Mouse (Mus musculus): ENCODE measurements at regions not wholly inside any gene's neighbourhood (a gene's known extent, or its start where the extent isn't known, plus 50 kb on each side); places are given as distances from the start of the nearest gene placed in this dataset.
"Not testable (repeated sequence)": the region's sequence is repeated elsewhere in the genome, so short reads cannot be mapped to it uniquely, and the experiment has no call there.

DNA sequence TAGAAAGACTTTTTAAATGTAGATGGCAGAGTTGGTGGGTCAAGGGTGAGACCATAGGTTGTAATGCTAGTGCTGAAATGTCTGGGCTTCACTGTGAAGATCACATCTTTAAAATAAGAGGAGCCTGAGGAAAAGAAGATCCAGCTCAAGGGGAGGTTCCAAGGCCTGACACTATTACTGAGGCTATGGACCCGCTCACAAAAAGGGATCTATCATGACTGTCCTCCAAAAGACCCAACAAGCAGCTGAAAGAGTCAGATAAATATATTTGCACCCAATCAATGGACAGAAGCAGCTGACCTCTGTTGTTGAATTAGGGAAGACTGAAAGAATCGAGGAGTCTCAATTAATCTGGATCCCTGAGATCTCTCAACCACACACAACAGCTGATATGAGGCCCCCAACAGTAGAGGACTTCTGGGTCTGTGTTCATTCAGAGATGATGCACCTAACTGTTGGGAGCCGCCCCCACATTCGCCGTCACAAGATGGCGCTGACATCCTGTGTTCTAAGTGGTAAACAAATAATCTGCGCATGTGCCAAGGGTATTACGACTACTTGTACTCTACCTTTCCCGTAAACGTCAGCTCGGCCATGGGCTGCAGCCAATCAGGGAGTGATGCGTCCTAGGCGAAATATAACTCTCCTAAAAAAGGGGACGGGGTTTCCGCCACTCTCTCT, 196.3 kb downstream of the Dmrta1 start:
- TF ChIP-seq POLR2A (IDR thresholded peaks at IDR 0.05; ENCODE audit: borderline replicate concordance, insufficient read depth, low read length); CTCF (IDR thresholded peaks at IDR 0.05; ENCODE audit: borderline replicate concordance, insufficient read depth, low read depth, low read length): not testable (repeated sequence)

Data from cerebellum, adult 2 months (tissue).